Mouse (Mus musculus) testis, postnatal 14 days (tissue): Measurements from ENCODE around the gene Rdh13.
A peak's percentile ranks its signal among the peaks of the same experiment; 100 is the strongest.

ENCODE experiments used
- DNase-seq: peaks from one replicate; pipeline ENCODE4 v3.0.0; 2021; ENCODE audit warnings: low spot score

The Rdh13 gene

DNA sequence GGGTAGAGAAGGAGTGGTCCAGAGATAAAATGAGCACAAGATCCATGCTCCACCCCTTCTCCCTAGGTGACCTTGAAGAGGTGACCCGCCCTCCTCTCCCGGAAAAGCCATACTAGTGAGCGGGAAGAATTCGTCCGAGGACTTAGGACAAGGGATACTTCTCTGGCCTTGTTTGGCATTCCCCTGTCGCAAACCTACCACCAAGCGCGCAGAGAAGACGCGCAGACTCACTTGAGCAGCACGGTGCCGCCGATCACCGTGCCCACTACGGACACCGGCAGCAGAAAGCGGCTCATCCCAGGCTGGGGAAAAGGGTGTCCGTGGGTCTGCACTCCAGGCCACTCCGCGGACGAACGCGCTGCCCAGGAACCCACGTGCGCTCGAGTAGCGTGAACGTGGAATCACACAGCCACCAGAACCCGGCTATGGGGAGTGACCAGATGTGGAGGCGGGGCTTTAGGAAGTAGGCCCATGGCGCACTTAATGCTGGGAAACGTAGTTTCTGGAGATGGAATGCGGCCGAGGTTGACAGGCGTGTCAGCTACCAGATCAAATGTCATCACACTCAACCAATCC, at the start of gene Rdh13:
Gene Rdh13, minus strand, starts transcription at position 434 of the 576 bp plus-strand sequence.
- peak; percentile 85 for DNase-seq

GRCm38 (mm10) chr7:4493991-4494390, 48.5 kb upstream of the Rdh13 start:
- no peak for DNase-seq

- DNase-seq: no peak
These were observed 47.1 kb upstream of the Rdh13 start for GRCm38 (mm10) chr7:4492284-4493224.

DNA sequence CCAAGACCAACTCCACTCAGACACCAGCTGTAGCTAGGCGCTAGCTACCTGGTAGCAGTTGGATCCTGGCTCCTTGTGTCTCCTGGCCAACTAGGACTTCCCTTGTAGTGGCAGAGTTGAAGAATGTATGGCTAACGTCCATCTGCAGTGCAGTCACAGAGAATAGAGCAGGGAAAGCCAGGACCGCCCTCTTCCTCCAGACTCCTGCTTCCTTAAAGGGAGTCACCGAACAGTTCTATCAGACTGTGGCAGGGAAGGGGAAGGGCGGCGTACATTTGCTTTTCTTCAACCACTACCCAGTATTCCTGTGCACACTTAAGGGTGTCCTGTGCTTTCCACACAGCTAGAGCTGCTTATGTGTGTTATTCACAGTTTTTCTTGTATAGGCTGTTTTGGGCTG, 45.9 kb upstream of the Rdh13 start:
- peak; percentile 51 for DNase-seq

- no peak for DNase-seq
These were observed 36.8 kb upstream of the Rdh13 start for GRCm38 (mm10) chr7:4482281-4482680.

- no peak for DNase-seq
These were observed 34.2 kb upstream of the Rdh13 start for GRCm38 (mm10) chr7:4479674-4480073.

- DNase-seq: no peak
These were observed 33.4 kb upstream of the Rdh13 start for GRCm38 (mm10) chr7:4478796-4479291.

DNA sequence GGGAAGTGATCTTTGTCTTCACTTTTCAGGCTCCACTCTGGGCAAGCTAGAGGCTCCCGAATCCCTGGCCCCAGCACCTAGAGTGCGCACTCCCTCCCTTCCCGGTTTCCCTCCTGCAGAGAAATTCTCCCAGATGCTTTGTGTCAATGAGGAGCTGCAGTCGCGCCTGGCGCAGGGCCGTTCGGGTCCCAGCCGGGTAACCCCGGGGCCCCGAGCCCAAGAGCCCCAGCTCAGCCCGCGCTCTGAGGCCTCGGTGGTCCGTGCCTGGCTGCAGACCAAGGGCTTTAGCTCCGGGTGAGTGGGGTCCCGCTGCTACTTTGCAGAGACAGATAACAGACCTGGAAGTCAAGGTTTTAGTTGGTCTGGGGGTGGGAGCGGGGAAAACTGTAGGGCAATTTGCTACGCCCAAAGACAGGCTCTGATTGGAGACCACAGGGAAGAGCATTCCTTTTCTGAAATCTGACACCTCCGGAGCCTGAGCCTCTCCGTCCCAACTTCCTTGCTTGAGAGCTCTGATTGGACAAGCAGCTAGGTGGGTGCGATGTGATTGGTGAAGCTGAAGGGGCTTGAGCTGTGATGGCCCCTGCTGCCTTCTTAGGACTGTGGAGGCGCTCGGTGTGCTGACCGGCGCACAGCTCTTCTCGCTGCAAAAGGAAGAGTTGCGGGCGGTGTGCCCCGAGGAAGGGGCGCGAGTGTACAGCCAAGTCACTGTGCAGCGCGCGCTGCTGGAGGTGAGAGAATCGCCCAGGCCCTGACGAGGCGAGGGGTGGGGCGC, 32.8 kb upstream of the Rdh13 start:
- peak; percentile 85 for DNase-seq

DNA sequence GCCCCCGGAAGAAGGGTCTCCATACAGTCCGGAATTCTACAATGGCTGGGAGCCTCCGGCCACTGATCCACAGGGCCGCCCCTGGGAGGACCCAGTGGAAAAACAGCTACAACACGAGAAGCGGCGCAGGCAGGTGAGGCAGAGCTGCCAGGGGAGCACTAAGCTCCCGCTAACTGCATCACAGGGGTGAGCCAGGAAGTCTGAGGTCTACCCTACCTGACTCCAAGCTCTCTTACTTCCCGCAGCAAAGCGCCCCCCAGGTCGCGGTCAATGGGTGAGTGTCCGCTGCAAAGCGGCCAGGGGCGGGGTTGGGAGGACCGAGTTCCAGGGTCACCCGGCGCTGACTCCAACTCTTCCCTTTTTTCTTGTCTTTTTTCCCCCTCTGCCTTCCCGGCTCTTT, 28.5 kb upstream of the Rdh13 start:
- no peak for DNase-seq

- DNase-seq: peak; percentile 51
These were observed 25.7 kb upstream of the Rdh13 start for GRCm38 (mm10) chr7:4471179-4471555.

- peak; percentile 56 for DNase-seq
These were observed 25.1 kb upstream of the Rdh13 start for GRCm38 (mm10) chr7:4470275-4471178.

GRCm38 (mm10) chr7:4467801-4468200, 22.4 kb upstream of the Rdh13 start:
- DNase-seq: no peak

DNA sequence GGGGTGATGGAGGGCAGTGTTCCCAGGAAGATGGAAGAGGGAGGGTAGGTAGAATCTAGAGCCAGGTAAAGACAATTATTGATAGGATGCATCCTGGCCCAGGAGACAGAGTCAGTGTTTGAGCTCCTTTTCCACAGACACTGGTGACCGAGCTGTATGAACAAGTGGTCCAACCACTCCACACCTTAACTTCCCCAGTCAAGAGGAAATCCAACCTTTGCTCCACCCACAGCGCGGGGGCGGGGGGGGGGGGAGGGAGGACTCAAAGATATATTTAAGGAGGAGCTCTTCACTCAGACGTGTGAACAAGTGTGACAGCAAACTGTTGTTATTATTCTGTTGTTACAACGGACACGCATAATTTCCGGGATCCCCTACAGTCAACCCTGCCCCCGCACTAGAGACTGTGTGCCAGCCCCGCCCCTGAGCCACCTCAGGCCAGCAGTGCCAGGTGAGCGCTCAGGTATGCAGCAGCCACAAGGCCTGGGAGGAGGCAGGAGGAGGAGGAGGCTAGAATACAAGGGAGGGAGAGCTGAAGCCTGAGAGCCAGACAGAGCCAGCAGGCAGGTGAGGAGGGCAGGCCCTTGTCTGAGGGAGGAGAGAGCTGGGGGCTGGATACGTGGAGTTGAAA, 18.9 kb upstream of the Rdh13 start:
- DNase-seq: no peak

GRCm38 (mm10) chr7:4460576-4461434, 15.4 kb upstream of the Rdh13 start, which contains the start of gene Eps8l1:
Gene Eps8l1 (plus strand): TSS chr7:4460674.
- DNase-seq: no peak

DNA sequence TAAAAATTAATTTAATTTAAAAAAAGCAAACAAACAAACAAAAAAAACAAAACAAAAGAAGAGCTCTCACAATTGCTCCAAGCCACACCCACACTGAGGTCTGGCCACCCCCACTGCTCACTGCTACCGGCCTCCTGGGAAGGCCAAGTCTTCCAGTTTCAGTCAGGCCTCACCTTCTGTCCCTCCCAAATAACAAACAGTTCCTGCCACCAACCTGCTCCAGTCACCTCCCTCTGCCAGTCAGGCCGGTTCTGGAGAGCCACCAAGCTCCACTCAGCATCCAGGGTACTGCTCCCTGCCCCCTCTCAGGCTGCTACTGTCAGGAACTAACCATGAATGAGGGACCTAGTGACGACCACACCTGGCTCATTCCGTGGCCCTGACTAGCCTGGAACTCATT, 7.2 kb upstream of the Rdh13 start:
- no peak for DNase-seq

DNA sequence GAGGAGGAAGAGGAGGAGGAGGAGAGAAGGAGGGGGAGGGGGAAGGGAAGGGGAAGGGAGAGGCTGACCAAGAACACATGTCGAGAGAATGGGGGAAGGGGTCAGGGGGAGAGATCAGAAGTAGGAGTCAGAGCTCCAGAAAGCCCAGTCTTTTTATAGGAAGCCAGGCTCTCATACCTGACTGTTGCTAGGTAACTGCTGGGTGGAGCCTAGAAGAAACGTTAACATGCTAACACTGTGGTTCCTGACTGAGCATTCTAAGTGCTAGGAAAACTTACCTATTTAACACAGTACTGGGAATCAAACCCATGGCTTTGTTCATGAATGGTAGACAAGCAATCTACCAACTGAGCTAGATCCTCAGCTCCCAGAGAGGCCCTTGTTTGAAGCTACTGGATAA, 3.8 kb upstream of the Rdh13 start:
- no peak for DNase-seq

- DNase-seq: no peak
These were observed 3.0 kb upstream of the Rdh13 start for GRCm38 (mm10) chr7:4448439-4448838.

GRCm38 (mm10) chr7:4447138-4447537, 1.7 kb upstream of the Rdh13 start:
- no peak for DNase-seq

DNA sequence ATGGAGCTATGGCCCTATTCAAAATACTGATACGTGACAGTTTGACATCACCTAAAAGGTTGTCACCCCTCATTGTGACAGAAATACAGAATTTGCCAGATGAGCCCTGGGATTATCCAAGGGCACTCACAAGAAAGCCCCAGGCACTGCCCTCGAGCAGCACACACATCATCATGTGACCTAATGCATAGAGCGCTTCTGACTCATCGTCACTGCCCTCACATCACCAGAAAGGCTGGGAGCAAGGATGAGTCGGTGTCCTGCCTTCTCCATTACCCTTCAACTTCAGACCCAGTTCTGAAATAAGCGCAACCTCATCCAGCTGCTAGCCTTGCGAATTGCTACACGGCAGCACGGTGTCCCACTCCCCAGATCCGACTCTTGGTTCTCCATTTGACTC, 4.9 kb downstream of the Rdh13 start:
- DNase-seq: no peak

GRCm38 (mm10) chr7:4437721-4438120, 7.7 kb downstream of the Rdh13 start:
- DNase-seq: no peak
